Mouse (Mus musculus) central nervous system, embryonic 18 days (tissue): Measurements from ENCODE around the gene Cdc6. TPM values are rescaled to one million over a fixed set of nuclear protein-coding genes. Genes with fewer than 3 reads are reported as not detected.

Experiments used
- polyA plus RNA-seq: library from polyadenylated mRNA; depleted of rRNA; stranded (reverse); fragments of >200 nt; gene quantifications from 2 replicates; pipeline ENCODE4 v1.2.3, GENCODE M21; 2012; rRNA removed

The Cdc6 gene
- polyA plus RNA-seq = 1.8 and 2.7 TPM in 2 replicates

GRCm38 (mm10) chr11:98907437-98908173 is at the start of gene Cdc6:
Cdc6 (plus strand) TSS chr11:98907801.

GRCm38 (mm10) chr11:98863028-98863750 is 44.4 kb upstream of the Cdc6 start, which contains the start of gene Wipf2:
Wipf2 (plus strand) TSS chr11:98863638.

GRCm38 (mm10) chr11:98927438-98928076 is 20.0 kb downstream of the Cdc6 start, which contains the start of gene Rara:
Rara (plus strand) TSS chr11:98927818.

Other genes with a start within 250 kb of the Cdc6 start
- gene Gsdma, start 243.4 kb upstream of the Cdc6 start, polyA plus RNA-seq = 0.01 TPM in 1 of 2 replicates, not detected in the other
- gene Psmd3, start 225.2 kb upstream of the Cdc6 start, polyA plus RNA-seq = 177 and 191 TPM in 2 replicates
- not detected in 2 replicates for gene Csf3, start 206.5 kb upstream of the Cdc6 start, polyA plus RNA-seq
- 119 and 126 TPM in 2 replicates for gene Med24, start 178.4 kb upstream of the Cdc6 start, polyA plus RNA-seq
- 1,068 and 1,110 TPM in 2 replicates for gene Thra, start 167.2 kb upstream of the Cdc6 start, polyA plus RNA-seq
- 4.5 and 5.2 TPM in 2 replicates for gene Nr1d1, start 132.5 kb upstream of the Cdc6 start, polyA plus RNA-seq
- gene Msl1, start 112.3 kb upstream of the Cdc6 start, polyA plus RNA-seq = 94.0 and 95.7 TPM in 2 replicates
- gene Casc3, start 102.9 kb upstream of the Cdc6 start, polyA plus RNA-seq = 51.0 and 55.2 TPM in 2 replicates
- gene Rapgefl1, start 71.0 kb upstream of the Cdc6 start, polyA plus RNA-seq = 50.2 and 56.1 TPM in 2 replicates
- 9.4 and 10.4 TPM in 2 replicates for gene Wipf2, start 44.2 kb upstream of the Cdc6 start, polyA plus RNA-seq
- gene Rara, start 20.0 kb downstream of the Cdc6 start, polyA plus RNA-seq = 7.2 and 8.4 TPM in 2 replicates
- gene Gjd3, start 75.2 kb downstream of the Cdc6 start, polyA plus RNA-seq = 3.7 TPM in 2 replicates
- gene Top2a, start 116.4 kb downstream of the Cdc6 start, polyA plus RNA-seq = 25.3 and 26.9 TPM in 2 replicates
- gene Igfbp4, start 133.4 kb downstream of the Cdc6 start, polyA plus RNA-seq = 93.6 and 104 TPM in 2 replicates
- 0.08 and 0.09 TPM in 2 replicates for gene Tns4, start 181.5 kb downstream of the Cdc6 start, polyA plus RNA-seq
- gene Ccr7, start 247.3 kb downstream of the Cdc6 start, polyA plus RNA-seq = not detected in 2 replicates